Mouse (Mus musculus) MEL-GATA-1-ER (cell line): ENCODE data around the gene Mogat2.

Experiments used
- DNase-seq: peaks from one replicate; pipeline ENCODE4 v3.0.0-alpha.2; 2012; ENCODE audit warnings: low read depth; ENCODE audit errors: extremely low read depth

Mogat2 gene

DNA sequence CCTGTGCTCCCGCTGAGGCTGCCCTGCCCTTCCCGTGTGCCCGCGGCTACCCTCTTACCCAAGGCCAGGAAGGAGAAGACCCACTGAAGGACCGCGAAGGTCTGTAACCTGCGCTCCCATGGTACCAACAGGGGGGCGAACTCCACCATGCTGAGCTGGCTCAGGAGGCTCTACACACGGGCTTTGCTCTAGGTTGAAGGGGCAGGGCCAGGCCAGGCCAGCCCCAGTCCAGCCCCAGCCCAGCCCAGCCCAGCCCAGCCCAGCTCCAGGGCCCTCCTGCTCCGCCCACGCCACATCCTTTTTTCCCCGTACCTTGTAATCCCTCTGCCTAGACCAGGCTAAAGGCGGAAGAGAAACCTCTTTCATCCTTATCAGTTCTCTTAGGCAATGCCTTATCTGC is at the start of gene Mogat2:
Mogat2 (minus strand) TSS at position 203 of the 400 bp plus-strand sequence.
- no peak for DNase-seq

DNA sequence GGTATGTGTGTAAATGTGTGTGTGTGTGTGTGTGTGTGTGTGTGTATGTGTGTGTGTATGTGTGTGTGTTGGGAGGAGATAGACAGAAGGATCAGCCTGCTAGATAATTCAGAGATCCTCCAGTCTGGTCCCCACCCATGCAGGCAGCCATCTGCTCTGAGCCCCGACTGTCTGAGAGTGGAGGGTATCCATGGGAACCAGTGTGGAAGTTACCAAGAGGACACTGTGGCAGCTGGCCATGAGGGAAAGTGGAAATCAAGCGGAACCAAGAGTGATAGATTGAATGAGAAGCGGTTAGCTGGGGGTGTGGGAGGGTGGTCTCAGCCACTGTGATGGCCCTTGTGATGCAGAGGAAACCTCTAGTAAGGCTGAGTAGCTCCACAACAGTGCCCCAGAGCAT is 48.9 kb upstream of the Mogat2 start:
- DNase-seq, result no peak

DNA sequence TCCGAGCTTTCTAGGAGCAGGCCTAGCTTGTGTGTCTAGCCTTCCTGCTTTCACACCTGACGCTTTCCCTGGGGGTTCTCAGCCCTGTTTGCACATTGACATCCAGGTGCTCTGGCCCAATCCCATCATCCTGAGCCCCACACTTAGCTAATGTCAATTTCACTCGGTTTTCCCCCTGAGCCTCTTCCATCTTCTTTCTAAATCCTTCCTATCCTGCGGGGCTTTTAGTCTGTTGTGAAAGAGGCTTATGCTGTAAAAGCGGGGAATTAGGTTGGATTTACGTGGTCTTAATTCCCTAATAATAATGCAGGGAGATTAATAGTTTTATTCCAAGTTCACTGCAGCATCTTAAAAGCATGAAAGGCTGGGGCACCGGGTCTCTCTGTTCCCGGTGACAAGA is 41.2 kb upstream of the Mogat2 start:
- no peak for DNase-seq

DNA sequence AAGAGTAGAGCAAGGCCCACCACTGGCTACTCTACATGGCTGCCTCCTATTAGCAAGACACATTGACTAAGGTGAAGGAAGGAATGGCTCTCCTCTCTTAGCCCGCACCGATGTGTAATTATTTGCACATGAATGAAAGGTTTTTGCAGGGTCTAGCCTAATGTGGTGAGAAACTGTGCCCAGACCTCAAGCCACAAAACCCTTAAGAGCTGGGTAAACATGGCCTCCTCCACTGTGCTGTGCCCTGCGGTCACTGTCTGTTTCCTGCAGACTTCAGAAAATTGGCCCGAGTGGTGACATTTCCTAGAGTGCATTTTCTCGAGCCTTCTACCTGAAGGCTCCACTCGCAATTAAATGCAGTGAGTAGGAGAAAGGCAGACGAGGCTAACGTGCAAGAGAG is 39.9 kb upstream of the Mogat2 start:
- DNase-seq, result no peak

DNA sequence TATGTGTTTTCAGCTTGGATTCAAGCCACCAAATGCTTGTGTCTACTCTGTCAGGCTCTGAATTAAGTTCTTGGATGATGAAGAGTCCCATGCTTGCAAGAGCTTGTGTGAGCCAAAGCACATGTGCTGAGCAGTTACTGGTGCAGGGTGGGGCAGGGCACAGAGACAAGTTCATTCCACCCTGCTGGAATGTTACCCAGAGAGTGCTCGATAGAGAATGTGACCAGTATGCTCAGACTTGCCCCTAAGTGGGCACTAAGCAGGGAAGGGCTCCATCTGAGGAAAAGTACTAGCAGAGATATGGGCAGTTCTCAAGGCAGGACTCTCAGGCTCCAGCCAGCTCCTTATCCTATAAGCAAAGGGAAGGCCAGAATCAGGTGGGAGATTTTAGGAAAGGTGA is 38.3 kb upstream of the Mogat2 start:
- DNase-seq, result no peak

DNA sequence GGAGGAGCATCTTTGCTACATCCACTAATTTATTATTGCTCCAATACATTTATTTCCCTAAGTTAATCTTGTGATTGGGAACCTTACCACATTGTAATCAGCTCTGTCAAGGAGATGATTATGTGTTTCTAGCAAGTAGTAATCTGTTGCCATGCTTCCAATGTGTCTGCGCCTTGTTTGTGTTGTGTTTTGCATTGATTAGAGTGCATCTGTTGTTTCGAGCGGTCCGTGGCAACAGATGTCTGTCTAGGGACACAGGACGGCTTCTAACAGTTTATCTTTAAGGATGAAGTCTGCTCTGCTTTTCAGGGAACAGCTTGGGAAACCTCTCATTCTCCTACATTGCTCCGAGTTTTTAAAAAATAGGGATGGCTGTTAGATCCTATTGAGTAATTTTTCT is 36.7 kb upstream of the Mogat2 start:
- no peak for DNase-seq

DNA sequence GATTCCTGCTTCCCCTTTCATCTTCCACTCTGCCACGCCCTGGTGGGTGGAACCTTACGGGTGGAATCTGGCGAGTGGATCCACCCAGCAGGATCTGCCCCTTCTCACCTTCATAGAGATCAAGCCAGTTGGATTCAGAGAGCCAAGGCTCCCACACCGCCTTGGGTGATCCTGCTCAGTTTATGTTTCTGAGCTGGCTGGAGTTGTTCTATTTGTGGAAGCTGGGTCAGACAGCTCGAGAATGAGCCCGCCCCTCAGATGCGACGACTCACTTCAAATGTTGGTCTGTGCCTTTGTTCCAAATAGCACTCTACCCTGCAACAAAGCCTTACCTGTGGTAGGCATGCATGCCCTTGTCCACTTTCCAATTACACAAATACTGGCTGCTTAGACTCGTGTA is 33.2 kb upstream of the Mogat2 start:
- no peak for DNase-seq

DNA sequence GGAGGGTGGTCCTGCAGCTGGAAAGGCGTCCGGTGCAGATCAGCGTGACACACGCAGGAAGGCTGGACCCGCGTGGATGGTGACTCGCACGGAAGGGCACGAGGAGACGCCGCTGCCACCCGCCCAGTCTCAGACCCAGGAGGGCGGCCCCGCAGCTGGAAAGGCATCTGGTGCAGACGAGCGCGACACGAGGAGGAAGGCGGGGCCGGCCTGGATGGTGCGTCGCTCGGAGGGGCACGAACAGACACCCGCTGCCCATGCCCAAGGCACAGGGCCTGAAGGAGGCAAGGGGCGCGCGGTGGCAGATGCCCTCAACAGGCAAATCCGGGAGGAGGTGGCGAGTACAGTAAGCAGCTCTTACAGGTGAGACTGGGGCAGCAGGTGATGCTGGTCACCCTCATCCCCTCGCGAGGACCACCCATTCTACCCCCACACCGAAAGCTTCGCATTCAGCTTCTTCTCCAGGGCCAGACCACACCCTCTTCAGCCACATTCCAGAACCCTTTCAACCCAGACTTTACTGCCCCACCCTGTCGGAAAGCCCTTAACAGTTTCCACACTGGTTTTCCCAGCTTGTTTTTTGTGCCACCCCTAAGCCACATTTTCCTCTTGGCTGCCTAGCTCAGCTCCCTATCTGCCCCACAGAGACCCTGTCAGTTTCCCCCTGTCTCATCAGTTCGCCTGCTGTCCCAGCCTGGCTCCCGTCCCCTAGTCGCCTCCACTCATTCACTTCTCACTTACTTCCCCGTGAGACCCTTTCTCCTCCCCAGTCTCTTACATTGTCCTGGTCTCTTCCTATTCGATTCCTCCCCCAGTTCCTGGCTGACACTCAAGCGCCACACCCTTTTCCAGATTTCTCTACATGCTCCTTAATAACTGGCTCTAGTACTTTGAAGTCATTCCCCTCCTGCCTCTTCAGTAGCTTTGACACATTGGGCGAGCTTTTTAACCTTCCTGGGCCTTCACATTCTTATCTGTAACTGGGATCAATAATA is 30.8 kb upstream of the Mogat2 start:
- no peak for DNase-seq

DNA sequence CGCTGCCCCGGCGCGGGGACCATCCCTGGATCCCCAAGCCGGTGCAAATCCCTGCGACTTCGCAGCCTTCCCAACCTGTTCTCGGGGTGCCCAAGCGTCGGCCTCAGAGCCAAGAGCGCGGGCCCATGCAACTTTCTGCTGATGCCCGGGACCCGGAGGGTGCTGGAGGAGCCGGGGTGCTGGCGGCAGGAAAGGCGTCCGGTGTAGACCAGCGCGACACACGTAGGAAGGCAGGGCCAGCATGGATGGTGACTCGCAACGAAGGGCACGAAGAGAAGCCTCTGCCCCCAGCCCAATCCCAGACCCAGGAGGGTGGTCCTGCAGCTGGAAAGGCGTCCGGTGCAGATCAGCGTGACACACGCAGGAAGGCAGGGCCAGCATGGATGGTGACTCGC is 30.1 kb upstream of the Mogat2 start:
- no peak for DNase-seq

DNA sequence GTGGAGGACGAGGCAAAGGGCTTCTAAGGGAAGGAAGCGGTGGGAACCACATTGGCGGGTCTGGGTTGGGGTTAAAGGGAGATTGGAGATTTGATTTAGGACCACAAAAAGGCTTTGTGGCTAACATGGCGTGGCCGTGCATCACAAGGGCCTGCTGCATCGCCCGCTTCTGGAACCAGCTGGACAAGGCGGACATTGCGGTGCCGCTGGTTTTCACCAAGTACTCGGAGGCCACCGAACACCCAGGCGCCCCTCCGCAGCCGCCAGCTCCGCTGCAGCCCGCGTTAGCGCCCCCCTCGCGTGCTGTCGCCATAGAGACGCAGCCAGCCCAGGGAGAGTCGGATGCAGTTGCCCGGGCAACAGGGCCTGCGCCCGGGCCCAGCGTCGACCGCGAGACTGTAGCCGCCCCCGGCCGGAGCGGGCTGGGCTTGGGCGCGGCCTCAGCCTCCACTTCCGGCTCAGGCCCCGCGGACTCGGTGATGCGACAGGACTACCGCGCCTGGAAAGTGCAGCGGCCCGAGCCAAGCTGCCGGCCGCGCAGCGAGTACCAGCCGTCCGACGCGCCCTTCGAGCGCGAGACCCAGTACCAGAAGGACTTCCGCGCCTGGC is 29.6 kb upstream of the Mogat2 start:
- DNase-seq, result no peak

DNA sequence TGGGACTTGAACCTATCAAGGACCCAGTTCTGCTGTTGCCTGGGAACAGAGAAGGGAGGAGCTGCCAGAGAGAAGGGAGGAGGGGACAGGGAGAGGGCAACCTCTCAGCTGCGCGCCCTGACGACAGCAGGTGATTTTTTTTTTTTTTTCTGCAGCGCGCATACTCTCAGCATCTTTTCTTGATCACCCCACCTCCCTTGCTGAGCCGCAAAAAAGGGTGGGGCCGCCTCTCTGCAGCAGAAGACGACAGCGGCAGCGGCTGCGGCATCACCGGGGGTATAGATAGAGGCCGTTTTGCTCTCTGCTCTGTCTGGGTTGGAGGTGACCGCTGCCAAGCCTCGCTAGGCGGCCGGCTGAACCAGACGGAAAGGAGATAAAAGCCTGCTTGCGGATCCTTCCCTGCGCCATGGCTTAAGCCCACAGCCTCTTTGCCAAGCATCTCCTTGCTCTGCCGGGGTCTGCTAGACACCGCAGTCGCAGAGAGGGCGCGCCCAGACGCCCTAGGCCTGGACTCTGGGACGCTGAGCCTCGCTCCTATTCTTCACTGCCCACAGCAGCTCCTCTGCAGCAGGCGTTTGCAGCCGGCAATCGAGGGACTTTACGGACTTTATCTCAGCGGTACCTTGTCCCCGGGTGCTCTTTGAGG is 29.0 kb upstream of the Mogat2 start, which contains the start of gene Map6:
Map6 (plus strand) TSS at position 197 of the 646 bp plus-strand sequence.
- DNase-seq, result peak; percentile 33

DNA sequence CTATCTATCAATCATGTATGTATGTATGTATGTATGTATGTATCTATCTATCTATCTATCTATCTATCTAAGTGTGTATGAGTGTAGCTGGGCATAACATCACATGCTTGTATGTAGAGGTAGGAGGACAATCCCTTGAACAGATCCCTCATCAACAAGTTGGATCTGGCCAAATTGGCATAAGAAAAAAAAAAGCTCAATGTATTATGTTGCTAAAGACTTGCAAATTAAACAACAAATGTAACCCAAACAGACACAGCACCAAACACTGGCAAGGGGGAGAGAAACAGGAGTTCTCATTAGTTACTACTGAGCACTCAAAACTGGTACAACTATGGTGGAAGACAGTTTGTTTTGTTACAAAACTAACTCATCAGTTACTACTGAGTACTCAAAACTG is 26.2 kb upstream of the Mogat2 start:
- DNase-seq, result no peak

DNA sequence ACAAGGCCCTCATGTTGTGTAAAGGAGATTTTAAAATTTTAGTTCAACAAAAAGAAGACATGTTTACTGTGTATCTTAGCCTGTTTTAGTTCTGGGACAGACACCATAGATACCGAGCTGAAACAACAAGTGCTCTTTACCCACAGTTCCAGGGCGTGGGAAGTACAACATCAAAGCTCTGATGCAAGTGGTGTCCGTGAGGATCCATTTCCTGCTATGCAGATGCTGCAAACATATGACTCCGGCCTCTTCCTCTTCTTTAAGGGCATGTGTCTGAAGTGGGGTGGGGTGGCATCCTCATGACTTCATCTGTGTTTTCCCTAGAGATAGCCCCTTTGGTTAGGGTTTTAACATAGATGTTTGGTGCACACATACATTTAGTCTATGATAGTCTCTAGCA is 25.1 kb upstream of the Mogat2 start:
- DNase-seq, result no peak

DNA sequence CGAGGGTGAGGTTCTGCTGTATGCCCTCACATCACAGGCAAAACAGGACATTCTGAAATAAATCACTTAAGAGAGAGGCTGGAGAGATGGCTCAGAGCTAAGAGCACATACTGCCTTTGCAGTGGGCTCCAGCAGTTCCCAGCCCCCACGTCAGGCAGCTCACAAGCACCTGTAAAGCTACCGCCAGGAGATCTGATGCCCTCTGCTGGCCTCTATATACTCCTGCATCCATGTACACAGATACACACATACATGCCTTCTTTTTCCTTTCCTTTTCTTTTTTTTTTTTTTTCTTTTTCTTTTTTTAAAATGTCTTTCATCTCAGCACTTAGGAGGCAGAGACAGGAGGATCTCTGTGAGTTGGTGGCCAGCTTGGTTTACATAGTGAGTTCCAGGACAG is 23.5 kb upstream of the Mogat2 start:
- DNase-seq, result no peak

DNA sequence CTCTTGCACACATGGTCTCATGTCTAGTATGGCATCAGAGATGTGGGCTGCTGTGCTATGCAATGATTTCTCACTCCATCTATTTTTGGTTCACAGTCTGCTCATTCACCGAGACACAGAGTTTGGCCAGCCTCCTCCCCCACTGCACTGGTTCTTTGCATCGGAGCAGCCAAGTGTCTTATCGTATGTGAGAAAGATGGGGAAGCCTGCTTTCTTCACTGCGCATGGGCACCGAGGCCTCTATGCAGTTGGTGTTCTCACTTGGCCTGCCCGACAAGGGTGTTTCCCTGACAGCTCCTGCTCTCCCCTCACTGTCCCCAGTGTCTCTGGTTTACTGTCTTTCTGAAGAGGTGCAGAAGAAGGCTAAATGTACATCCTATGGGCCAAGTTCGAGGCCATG is 16.6 kb upstream of the Mogat2 start:
- no peak for DNase-seq

DNA sequence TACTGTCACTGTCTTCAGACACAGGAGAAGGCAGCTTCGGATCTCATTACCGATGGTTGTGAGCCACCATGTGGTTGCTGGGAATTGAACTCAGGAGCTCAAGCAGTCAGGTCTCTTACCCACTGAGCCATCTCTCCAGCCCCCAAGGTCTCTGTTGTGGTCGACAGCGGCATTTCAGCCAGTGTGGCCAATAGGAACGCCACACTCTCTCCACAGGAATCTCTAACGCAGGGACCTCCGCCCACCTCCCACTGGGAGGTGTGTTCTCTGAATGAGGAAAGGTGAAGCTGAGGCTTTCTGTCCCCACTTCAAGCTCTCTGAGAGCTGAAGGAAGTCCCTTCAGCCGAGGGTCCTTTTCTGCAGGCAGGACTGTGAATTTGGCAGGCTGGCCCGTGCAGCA is 12.0 kb upstream of the Mogat2 start:
- DNase-seq, result no peak

DNA sequence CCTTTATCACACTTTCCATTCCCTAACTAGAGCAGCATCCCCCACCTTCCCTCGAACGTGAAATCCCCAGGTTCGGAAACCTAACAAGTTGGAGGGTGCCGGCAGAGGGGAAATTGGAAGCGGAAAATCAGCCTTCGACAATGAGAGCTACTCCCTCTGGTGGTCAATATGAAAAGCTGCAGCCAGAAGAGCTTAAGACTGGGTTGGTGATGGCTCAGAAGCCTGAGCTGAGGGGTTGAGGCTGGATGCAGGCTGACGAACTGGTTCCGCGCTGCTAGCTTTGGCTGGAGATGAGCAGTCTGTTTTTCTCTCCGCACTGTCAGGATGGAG is 11.1 kb upstream of the Mogat2 start:
- peak; percentile 27 for DNase-seq

DNA sequence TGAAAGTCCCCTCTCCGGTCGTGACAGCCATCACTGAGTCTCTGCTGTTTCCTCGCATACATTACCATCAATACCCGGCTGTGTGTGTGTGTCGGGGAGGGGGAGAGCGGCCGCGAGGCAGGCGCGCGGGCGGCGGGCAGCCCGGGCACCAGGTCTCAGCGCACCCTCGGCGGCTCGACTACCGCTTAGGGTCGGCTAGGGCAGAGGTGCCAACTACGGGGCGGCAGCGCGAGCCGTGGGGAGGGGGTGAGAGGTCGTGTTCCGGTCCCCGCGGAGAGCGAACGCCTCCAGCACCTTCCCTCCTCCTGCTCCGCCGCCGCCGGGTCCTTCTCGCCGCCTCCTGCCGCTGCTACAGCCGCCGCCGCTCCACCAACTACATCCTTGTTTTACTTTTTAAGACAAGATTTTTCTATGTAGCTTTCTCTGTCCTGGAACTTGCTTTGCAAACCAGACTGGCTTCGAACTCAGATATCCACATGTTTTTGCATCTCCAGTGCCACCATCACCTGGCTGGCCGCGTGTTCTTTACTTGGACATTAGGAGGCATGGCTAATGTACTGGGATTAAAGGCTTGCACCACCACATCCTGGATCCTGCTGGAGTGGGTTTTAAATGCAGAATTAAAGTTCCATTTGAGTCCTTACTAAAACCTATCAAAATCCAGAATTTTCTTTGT is 10.6 kb upstream of the Mogat2 start:
- DNase-seq, result no peak

DNA sequence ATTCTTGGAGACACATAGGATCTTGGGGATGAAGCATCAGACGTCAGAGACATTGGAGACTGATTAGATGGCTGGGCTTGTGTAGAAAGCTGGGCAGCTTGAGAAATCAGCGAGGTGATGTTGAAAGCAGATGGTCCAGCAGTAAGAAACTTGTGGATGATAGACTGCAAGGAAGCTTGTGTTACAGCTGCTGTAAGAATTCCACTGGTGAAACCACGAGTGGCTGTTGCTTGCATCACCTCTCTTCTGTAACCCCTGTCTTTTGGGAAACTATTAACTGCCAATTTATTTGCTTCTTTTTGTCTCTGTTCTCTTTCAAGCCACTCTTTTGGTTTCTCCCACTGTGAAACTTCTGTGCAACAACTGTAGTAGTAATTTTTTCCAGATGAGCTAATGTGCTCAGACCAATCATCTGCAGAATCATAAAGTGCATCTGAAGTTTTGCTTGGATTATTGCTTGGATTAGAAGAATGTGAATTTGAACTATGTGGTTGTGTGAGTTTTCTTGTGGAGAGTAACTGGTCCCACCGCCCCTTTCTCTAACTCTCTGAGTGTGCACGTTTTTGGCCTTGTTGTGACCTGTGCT is 9.8 kb upstream of the Mogat2 start:
- no peak for DNase-seq

DNA sequence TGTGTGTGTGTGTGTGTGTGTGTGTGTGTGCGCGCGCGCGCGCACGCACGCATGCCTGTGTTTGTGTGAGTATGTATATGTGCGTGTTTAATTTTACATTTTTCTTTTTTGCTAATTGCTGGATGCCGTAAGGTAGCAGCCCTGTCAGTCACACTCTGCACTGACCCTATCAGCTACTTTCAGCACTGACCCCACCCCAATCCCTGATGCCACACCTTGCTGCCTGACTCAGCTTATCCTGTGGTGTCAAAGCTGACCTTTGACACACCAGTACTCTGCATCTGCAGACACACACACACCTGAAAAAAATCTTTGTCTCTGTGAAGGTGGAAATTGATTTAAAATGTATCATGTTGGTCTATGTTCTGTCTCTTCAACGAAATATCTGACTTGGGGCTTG is 3.7 kb upstream of the Mogat2 start:
- no peak for DNase-seq

DNA sequence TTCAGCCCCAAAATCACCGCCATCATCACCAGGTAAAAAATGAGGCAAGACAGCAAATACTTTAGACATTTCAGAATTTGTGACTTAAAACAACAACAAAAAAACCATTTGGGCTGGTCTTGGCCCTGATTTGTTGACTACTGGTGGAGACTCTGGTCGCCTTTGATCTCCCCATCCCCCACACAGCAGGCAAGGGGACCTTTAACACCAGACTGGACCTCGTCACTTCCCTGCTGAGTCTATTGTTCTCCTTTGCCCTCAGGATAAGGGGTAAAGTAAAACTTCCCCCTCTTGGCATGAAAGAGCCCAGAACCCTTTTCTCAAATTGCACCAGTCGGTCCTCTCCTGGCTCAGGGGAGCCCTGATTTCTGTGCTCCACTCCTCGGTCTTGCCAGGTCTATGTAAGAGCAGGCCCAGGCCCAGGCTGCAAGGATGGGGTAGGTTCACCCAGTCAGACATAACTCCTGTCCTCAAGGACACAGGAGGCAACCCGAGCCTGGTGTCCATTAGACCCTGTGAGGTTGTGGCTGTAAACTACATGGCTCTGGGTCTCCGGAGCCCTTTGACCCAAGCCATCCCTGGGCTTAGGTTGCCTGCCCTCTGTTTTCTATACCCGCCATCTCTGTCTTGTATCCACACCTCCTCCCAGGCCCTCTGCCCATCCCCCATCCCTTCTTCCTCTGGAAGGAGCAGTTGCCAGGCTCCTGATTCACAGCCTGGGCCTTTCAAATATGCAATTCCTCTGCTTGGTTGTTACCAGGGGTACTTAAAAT is 1.3 kb downstream of the Mogat2 start:
- no peak for DNase-seq
